16 mouse cellular contexts compared by ENCODE assay signal in genomic region chr14:32861656-32862055, GRCm38 (mm10). TPM values are rescaled to one million over a fixed set of nuclear protein-coding genes. Genes with fewer than 3 reads are reported as not detected.
DNase-seq lines count a peak whose midpoint lies in the region; ATAC-seq and TF ChIP-seq lines count a peak whose summit lies in the region.
"Had no signal": no experiment of that assay in that cellular context is flagged by ENCODE, and none has a peak within 500 bp of the region (broad histone marks: within the 10 kb centered on the region; RNA-seq: fewer than 3 reads in every experiment).

No protein-coding gene starts in this region.

- no peak overlapping the region for H3K9ac ChIP-seq in hindbrain, embryonic 16.5 days (ENCODE audit: low read depth, low read length)
- no peak overlapping the region for H3K9ac ChIP-seq in hindbrain, embryonic 14.5 days
- no peak overlapping the region for H3K9ac ChIP-seq in midbrain, postnatal 0 days (replicated peaks; ENCODE audit: low read length, poor library complexity, severe bottlenecking)
- H3K9ac ChIP-seq in intestine, embryonic 14.5 days (ENCODE audit: low read length): no peak overlapping the region
- H3K9ac ChIP-seq in stomach, postnatal 0 days (ENCODE audit: low read length): no peak overlapping the region
- H3K9ac ChIP-seq: forebrain, embryonic 12.5 days; liver, embryonic 13.5 days had no signal

- ATAC-seq in hindbrain, embryonic 16.5 days: no peak
- no peak for ATAC-seq in hindbrain, embryonic 14.5 days (ENCODE audit: low FRiP score)
- ATAC-seq in midbrain, postnatal 0 days (ENCODE audit: low FRiP score): no peak
- ATAC-seq in intestine, embryonic 14.5 days (replicated peaks; ENCODE audit: low FRiP score, low TSS enrichment, low read depth): no peak
- no peak for ATAC-seq in stomach, postnatal 0 days (ENCODE audit: low FRiP score, low TSS enrichment)
- ATAC-seq: inflammation-experienced regulatory T-cells, adult 6 months had no signal

- H3K36me3 ChIP-seq in hindbrain, embryonic 16.5 days (ENCODE audit: control insufficient read depth, insufficient read depth, low read length): no peaks in the 10 kb centered on the region
- H3K36me3 ChIP-seq in hindbrain, embryonic 14.5 days (replicated peaks; ENCODE audit: control insufficient read depth, insufficient read depth): no peaks in the 10 kb centered on the region
- no peaks in the 10 kb centered on the region for H3K36me3 ChIP-seq in midbrain, embryonic 10.5 days
- H3K36me3 ChIP-seq in midbrain, postnatal 0 days (ENCODE audit: insufficient read depth, low read length): no peaks in the 10 kb centered on the region
- peaks cover 16% of the 10 kb centered on the region for H3K36me3 ChIP-seq in intestine, embryonic 14.5 days (ENCODE audit: control insufficient read depth, insufficient read depth, low read length)
- no peaks in the 10 kb centered on the region for H3K36me3 ChIP-seq in stomach, postnatal 0 days (ENCODE audit: control insufficient read depth, insufficient read depth, low read length)
- H3K36me3 ChIP-seq: forebrain, embryonic 12.5 days; liver, embryonic 13.5 days had no signal

- no peak overlapping the region for H3K4me3 ChIP-seq in hindbrain, embryonic 16.5 days (ENCODE audit: low read length)
- H3K4me3 ChIP-seq in hindbrain, embryonic 14.5 days (replicated peaks; ENCODE audit: low read length): no peak overlapping the region
- no peak overlapping the region for H3K4me3 ChIP-seq in midbrain, embryonic 10.5 days
- H3K4me3 ChIP-seq in midbrain, postnatal 0 days (ENCODE audit: low read depth, low read length): no peak overlapping the region
- no peak overlapping the region for H3K4me3 ChIP-seq in intestine, embryonic 14.5 days (ENCODE audit: low read depth, low read length)
- H3K4me3 ChIP-seq in stomach, postnatal 0 days (ENCODE audit: low read depth, low read length): no peak overlapping the region
- H3K4me3 ChIP-seq: forebrain, embryonic 12.5 days; liver, embryonic 13.5 days had no signal

- peaks cover 8% of the 10 kb centered on the region for H3K4me1 ChIP-seq in hindbrain, embryonic 16.5 days (ENCODE audit: control insufficient read depth, insufficient read depth, low read depth, low read length)
- H3K4me1 ChIP-seq in hindbrain, embryonic 14.5 days (replicated peaks; ENCODE audit: control insufficient read depth, insufficient read depth, low read length): 0 out of 2 replicates have a peak, but pooled peaks cover 5% of the 10 kb centered on the region
- H3K4me1 ChIP-seq in midbrain, embryonic 10.5 days: peaks cover 22% of the 10 kb centered on the region
- 0 out of 2 replicates have a peak, but pooled peaks cover 3% of the 10 kb centered on the region for H3K4me1 ChIP-seq in midbrain, postnatal 0 days (ENCODE audit: insufficient read depth, low read length)
- H3K4me1 ChIP-seq in intestine, embryonic 14.5 days (replicated peaks; ENCODE audit: control insufficient read depth, insufficient read depth, low read length): peaks cover 34% of the 10 kb centered on the region
- peaks cover 4% of the 10 kb centered on the region; the same call in 1 of the 2 replicates for H3K4me1 ChIP-seq in stomach, postnatal 0 days (replicated peaks; ENCODE audit: control insufficient read depth, insufficient read depth)
- H3K4me1 ChIP-seq: forebrain, embryonic 12.5 days had no signal

- no peak overlapping the region for H3K4me2 ChIP-seq in hindbrain, embryonic 16.5 days (ENCODE audit: low read length)
- no peak overlapping the region for H3K4me2 ChIP-seq in hindbrain, embryonic 14.5 days (replicated peaks)
- no peak overlapping the region for H3K4me2 ChIP-seq in midbrain, postnatal 0 days (ENCODE audit: low read depth, low read length, poor library complexity, severe bottlenecking)
- H3K4me2 ChIP-seq in intestine, embryonic 14.5 days (ENCODE audit: low read length): peak overlapping the region; percentile 12; the same call in 1 of the 2 replicates
- H3K4me2 ChIP-seq in stomach, postnatal 0 days (replicated peaks; ENCODE audit: low read depth): no peak overlapping the region
- H3K4me2 ChIP-seq: forebrain, embryonic 12.5 days; liver, embryonic 13.5 days had no signal

- H3K27me3 ChIP-seq in hindbrain, embryonic 16.5 days (replicated peaks; ENCODE audit: control insufficient read depth, insufficient read depth, low read length): no peaks in the 10 kb centered on the region
- peaks cover 18% of the 10 kb centered on the region; the same call in 1 of the 2 replicates for H3K27me3 ChIP-seq in hindbrain, embryonic 14.5 days (ENCODE audit: control insufficient read depth, insufficient read depth, low read length)
- peaks cover 23% of the 10 kb centered on the region for H3K27me3 ChIP-seq in midbrain, embryonic 10.5 days (ENCODE audit: low read depth, poor library complexity, severe bottlenecking)
- H3K27me3 ChIP-seq in midbrain, postnatal 0 days (ENCODE audit: insufficient read depth, low read length): peaks cover 6% of the 10 kb centered on the region; the same call in 1 of the 2 replicates
- no peaks in the 10 kb centered on the region for H3K27me3 ChIP-seq in intestine, embryonic 14.5 days (replicated peaks; ENCODE audit: control insufficient read depth, insufficient read depth, low read length)
- H3K27me3 ChIP-seq in stomach, postnatal 0 days (ENCODE audit: control insufficient read depth, insufficient read depth, low read length): no peaks in the 10 kb centered on the region
- H3K27me3 ChIP-seq: CH12.LX had no signal

- peak overlapping the region; percentile 37; the same call in 1 of the 2 replicates for H3K27ac ChIP-seq in hindbrain, embryonic 16.5 days (ENCODE audit: low read depth, low read length)
- no peak overlapping the region for H3K27ac ChIP-seq in hindbrain, embryonic 14.5 days
- H3K27ac ChIP-seq in midbrain, embryonic 10.5 days (replicated peaks): peak overlapping the region; percentile 55; the same call in 1 of the 2 replicates
- H3K27ac ChIP-seq in midbrain, postnatal 0 days (ENCODE audit: low read depth, low read length): no peak overlapping the region
- H3K27ac ChIP-seq in intestine, embryonic 14.5 days (ENCODE audit: low read depth): peak overlapping the region; percentile 84
- peak overlapping the region; percentile 67 for H3K27ac ChIP-seq in stomach, postnatal 0 days (replicated peaks)
- H3K27ac ChIP-seq: forebrain, embryonic 12.5 days; liver, embryonic 13.5 days had no signal

- WGBS in hindbrain, embryonic 16.5 days: 29% methylated on average over 2 of the region's 2 CpGs
- 35% methylated on average over 2 of the region's 2 CpGs for WGBS in hindbrain, embryonic 14.5 days
- 39% methylated on average over 2 of the region's 2 CpGs for WGBS in midbrain, embryonic 10.5 days
- 46% methylated on average over 2 of the region's 2 CpGs for WGBS in midbrain, postnatal 0 days
- WGBS in intestine, embryonic 14.5 days: 43% methylated on average over 2 of the region's 2 CpGs
- WGBS in stomach, postnatal 0 days: 33% methylated on average over 2 of the region's 2 CpGs

- no peak for TF ChIP-seq EP300 in stomach, postnatal 0 days (optimal IDR thresholded peaks at IDR 0.05)

- DNase-seq in hindbrain, embryonic 14.5 days (ENCODE audit: low spot score): no peak
- DNase-seq in midbrain, embryonic 10.5 days (ENCODE audit: low spot score): no peak
- no peak for DNase-seq in midbrain, postnatal 0 days (ENCODE audit: low spot score)
- no peak for DNase-seq in intestine, embryonic 14.5 days (ENCODE audit: low spot score)
- DNase-seq in stomach, postnatal 0 days (ENCODE audit: low spot score): no peak
- DNase-seq in embryo, embryonic 11 days: no peak
- DNase-seq: liver, embryonic 13.5 days; thymus, postnatal 14 days had no signal

- no peak for TF ChIP-seq CTCF in midbrain, postnatal 0 days (IDR thresholded peaks at IDR 0.05)
- TF ChIP-seq CTCF in stomach, postnatal 0 days (IDR thresholded peaks at IDR 0.05; ENCODE audit: low read depth): no peak

- no peaks in the 10 kb centered on the region for H3K9me3 ChIP-seq in hindbrain, embryonic 16.5 days (ENCODE audit: control insufficient read depth, low read length)
- H3K9me3 ChIP-seq in hindbrain, embryonic 14.5 days (ENCODE audit: control insufficient read depth, low read length): no peaks in the 10 kb centered on the region
- H3K9me3 ChIP-seq in midbrain, embryonic 10.5 days (replicated peaks): no peaks in the 10 kb centered on the region
- no peaks in the 10 kb centered on the region for H3K9me3 ChIP-seq in midbrain, postnatal 0 days (ENCODE audit: low read length)
- H3K9me3 ChIP-seq in intestine, embryonic 14.5 days (ENCODE audit: control insufficient read depth, low read length): no peaks in the 10 kb centered on the region
- H3K9me3 ChIP-seq in stomach, postnatal 0 days (ENCODE audit: control insufficient read depth, low read length): no peaks in the 10 kb centered on the region
- H3K9me3 ChIP-seq: forebrain, embryonic 12.5 days; liver, embryonic 13.5 days had no signal

RNA-seq across cellular contexts. Expression of gene Vstm4, which starts 5.1 kb away (rescaled TPM):
- polyA plus RNA-seq in hindbrain, embryonic 16.5 days (2015; fragmentation: Nextera tagmentation; extraction: Ambion mirVana): 14.5 and 16.3 TPM in 2 replicates
- polyA plus RNA-seq in hindbrain, embryonic 14.5 days (2014; fragmentation: Nextera tagmentation; extraction: Ambion mirVana): 12.6 and 12.8 TPM in 2 replicates
- 2.7 and 3.6 TPM in 2 replicates for polyA plus RNA-seq in midbrain, embryonic 10.5 days (2016; fragmentation: Nextera tagmentation; extraction: Ambion mirVana)
- 9.2 and 11.0 TPM in 2 replicates for total RNA-seq in midbrain, postnatal 0 days (2014; rRNA removed)
- polyA plus RNA-seq in midbrain, postnatal 0 days (2015; fragmentation: Nextera tagmentation; extraction: Ambion mirVana): 11.4 and 13.8 TPM in 2 replicates
- 31.0 and 32.9 TPM in 2 replicates for polyA plus RNA-seq in intestine, embryonic 14.5 days (2014; fragmentation: Nextera tagmentation; extraction: Ambion mirVana)
- 17.2 and 19.0 TPM in 2 replicates for polyA plus RNA-seq in stomach, postnatal 0 days (2015; fragmentation: Nextera tagmentation; extraction: Ambion mirVana)
- total RNA-seq: CH12.LX; neutrophil, adult 5-6 weeks had no signal
- polyA plus RNA-seq: inflammation-experienced regulatory T-cells, adult 6 months had no signal

RNA-seq across cellular contexts. Expression of gene Fam170b, which starts 27.9 kb away (rescaled TPM):
- not detected in 2 replicates for polyA plus RNA-seq in hindbrain, embryonic 16.5 days (2015; fragmentation: Nextera tagmentation; extraction: Ambion mirVana)
- polyA plus RNA-seq in hindbrain, embryonic 14.5 days (2014; fragmentation: Nextera tagmentation; extraction: Ambion mirVana): not detected in 2 replicates
- polyA plus RNA-seq in midbrain, embryonic 10.5 days (2016; fragmentation: Nextera tagmentation; extraction: Ambion mirVana): not detected in 2 replicates
- total RNA-seq in midbrain, postnatal 0 days (2014; rRNA removed): not detected in 2 replicates
- not detected in 2 replicates for polyA plus RNA-seq in midbrain, postnatal 0 days (2015; fragmentation: Nextera tagmentation; extraction: Ambion mirVana)
- not detected in 2 replicates for polyA plus RNA-seq in intestine, embryonic 14.5 days (2014; fragmentation: Nextera tagmentation; extraction: Ambion mirVana)
- not detected in 2 replicates for polyA plus RNA-seq in stomach, postnatal 0 days (2015; fragmentation: Nextera tagmentation; extraction: Ambion mirVana)
- total RNA-seq: adrenal gland, postnatal 10 days; CH12.LX; layer of hippocampus, postnatal 25 days; neutrophil, adult 5-6 weeks had no signal
- polyA plus RNA-seq: forebrain, embryonic 12.5 days; inflammation-experienced regulatory T-cells, adult 6 months; liver, embryonic 13.5 days; midbrain, embryonic 14.5 days had no signal

Comparison
In these comparisons a context has a peak if more than half of its experiments do, and no peak if none do; other contexts are left out.
1. H3K27ac ChIP-seq: peak in hindbrain, embryonic 16.5 days (single experiment), midbrain, embryonic 10.5 days (single experiment), intestine, embryonic 14.5 days (single experiment) and stomach, postnatal 0 days (single experiment); none in hindbrain, embryonic 14.5 days (single experiment) and midbrain, postnatal 0 days (single experiment).